16 mouse cellular contexts compared by ENCODE assay signal in genomic region chr11:20968341-20968740, GRCm38 (mm10).
DNase-seq lines count a peak whose midpoint lies in the region; ATAC-seq and TF ChIP-seq lines count a peak whose summit lies in the region.
"Had no signal": no experiment of that assay in that cellular context is flagged by ENCODE, and none has a peak within 500 bp of the region (broad histone marks: within the 10 kb centered on the region; RNA-seq: fewer than 3 reads in every experiment).

No protein-coding gene starts in this region.

- H3K4me3 ChIP-seq in embryonic facial prominence, embryonic 14.5 days (ENCODE audit: low read depth, low read length), result no peak overlapping the region
- no peak overlapping the region for H3K4me3 ChIP-seq in embryonic facial prominence, embryonic 10.5 days
- no peak overlapping the region for H3K4me3 ChIP-seq in kidney, adult 2 months (ENCODE audit: insufficient read depth, low read depth, low read length)
- H3K4me3 ChIP-seq in kidney, embryonic 16.5 days (ENCODE audit: low read length), result no peak overlapping the region
- no peak overlapping the region for H3K4me3 ChIP-seq in neural tube, embryonic 12.5 days
- H3K4me3 ChIP-seq: embryonic facial prominence, embryonic 12.5 days; heart, embryonic 12.5 days had no signal

- TF ChIP-seq POLR2A in kidney, adult 2 months (IDR thresholded peaks at IDR 0.05; ENCODE audit: low read depth, low read length), result no peak

- H3K4me2 ChIP-seq in embryonic facial prominence, embryonic 14.5 days (ENCODE audit: low read depth, low read length), result no peak overlapping the region
- H3K4me2 ChIP-seq in kidney, embryonic 16.5 days (replicated peaks; ENCODE audit: low read depth, low read length), result no peak overlapping the region
- no peak overlapping the region for H3K4me2 ChIP-seq in neural tube, embryonic 12.5 days (replicated peaks)
- H3K4me2 ChIP-seq: embryonic facial prominence, embryonic 12.5 days; heart, embryonic 12.5 days had no signal

- WGBS in embryonic facial prominence, embryonic 14.5 days, result 56% methylated on average over 2 of the region's 2 CpGs
- WGBS in embryonic facial prominence, embryonic 10.5 days, result 78% methylated on average over 2 of the region's 2 CpGs
- 64% methylated on average over 2 of the region's 2 CpGs for WGBS in kidney, adult 2 months
- WGBS in kidney, embryonic 16.5 days, result 87% methylated on average over 2 of the region's 2 CpGs
- WGBS in neural tube, embryonic 12.5 days, result 55% methylated on average over 2 of the region's 2 CpGs

- no peaks in the 10 kb centered on the region for H3K27me3 ChIP-seq in embryonic facial prominence, embryonic 14.5 days (replicated peaks; ENCODE audit: control insufficient read depth, insufficient read depth, low read length)
- H3K27me3 ChIP-seq in embryonic facial prominence, embryonic 10.5 days (replicated peaks; ENCODE audit: low read depth, poor library complexity, severe bottlenecking), result no peaks in the 10 kb centered on the region
- H3K27me3 ChIP-seq in kidney, adult 2 months (replicated peaks; ENCODE audit: control insufficient read depth, insufficient read depth, low read length), result no peaks in the 10 kb centered on the region
- H3K27me3 ChIP-seq in kidney, embryonic 16.5 days (ENCODE audit: insufficient read depth, low read length), result no peaks in the 10 kb centered on the region
- H3K27me3 ChIP-seq in neural tube, embryonic 12.5 days (replicated peaks), result no peaks in the 10 kb centered on the region
- H3K27me3 ChIP-seq: embryonic facial prominence, embryonic 12.5 days; heart, embryonic 12.5 days; Patski had no signal

- no peaks in the 10 kb centered on the region for H3K36me3 ChIP-seq in embryonic facial prominence, embryonic 14.5 days (ENCODE audit: control insufficient read depth, insufficient read depth, low read length)
- H3K36me3 ChIP-seq in embryonic facial prominence, embryonic 10.5 days (replicated peaks), result no peaks in the 10 kb centered on the region
- no peaks in the 10 kb centered on the region for H3K36me3 ChIP-seq in kidney, adult 2 months (ENCODE audit: control insufficient read depth, insufficient read depth, low read length)
- no peaks in the 10 kb centered on the region for H3K36me3 ChIP-seq in kidney, embryonic 16.5 days (ENCODE audit: insufficient read depth, low read length)
- no peaks in the 10 kb centered on the region for H3K36me3 ChIP-seq in neural tube, embryonic 12.5 days
- H3K36me3 ChIP-seq: embryonic facial prominence, embryonic 12.5 days; heart, embryonic 12.5 days had no signal

- no peak overlapping the region for H3K27ac ChIP-seq in embryonic facial prominence, embryonic 14.5 days (replicated peaks; ENCODE audit: low read depth, low read length)
- no peak overlapping the region for H3K27ac ChIP-seq in embryonic facial prominence, embryonic 10.5 days (replicated peaks)
- H3K27ac ChIP-seq in kidney, adult 2 months (ENCODE audit: insufficient read depth, low read depth, low read length), result no peak overlapping the region
- no peak overlapping the region for H3K27ac ChIP-seq in kidney, embryonic 16.5 days (ENCODE audit: low read length)
- no peak overlapping the region for H3K27ac ChIP-seq in neural tube, embryonic 12.5 days
- H3K27ac ChIP-seq: embryonic facial prominence, embryonic 12.5 days had no signal

- H3K4me1 ChIP-seq in embryonic facial prominence, embryonic 14.5 days (ENCODE audit: control insufficient read depth, insufficient read depth, low read length), result peaks cover 4% of the 10 kb centered on the region; the same call in 1 of the 2 replicates
- peaks cover 12% of the 10 kb centered on the region; the same call in 1 of the 2 replicates for H3K4me1 ChIP-seq in embryonic facial prominence, embryonic 10.5 days
- H3K4me1 ChIP-seq in kidney, adult 2 months (ENCODE audit: control insufficient read depth, insufficient read depth, low read length), result no peaks in the 10 kb centered on the region
- no peaks in the 10 kb centered on the region for H3K4me1 ChIP-seq in kidney, embryonic 16.5 days (ENCODE audit: insufficient read depth, low read length)
- peaks cover 9% of the 10 kb centered on the region; the same call in 1 of the 2 replicates for H3K4me1 ChIP-seq in neural tube, embryonic 12.5 days
- H3K4me1 ChIP-seq: embryonic facial prominence, embryonic 12.5 days; heart, embryonic 12.5 days had no signal

- no peak overlapping the region for H3K9ac ChIP-seq in embryonic facial prominence, embryonic 14.5 days (ENCODE audit: low read depth, low read length)
- no peak overlapping the region for H3K9ac ChIP-seq in kidney, embryonic 16.5 days (replicated peaks; ENCODE audit: low read length)
- H3K9ac ChIP-seq in neural tube, embryonic 12.5 days, result no peak overlapping the region
- H3K9ac ChIP-seq: embryonic facial prominence, embryonic 12.5 days; heart, embryonic 12.5 days had no signal

- DNase-seq in embryonic facial prominence, embryonic 14.5 days (ENCODE audit: low spot score), result peak; percentile 47
- no peak for DNase-seq in embryonic facial prominence, embryonic 10.5 days (ENCODE audit: low spot score)
- peak; percentile 37 for DNase-seq in kidney, adult 2 months
- DNase-seq in neural tube, embryonic 10.5 days (ENCODE audit: extremely low spot score, low spot score), result no peak
- no peak for DNase-seq in layer of hippocampus, adult 9-10 months (ENCODE audit: low spot score)
- DNase-seq in adrenal gland, adult (ENCODE audit: inconsistent age in 2 of 2, low spot score in 1 of 2), result no peak
- DNase-seq: cerebellum, adult 11-12 months; gastrocnemius, postnatal 14 days; heart, postnatal 36 days; thymus, adult 2 months had no signal

- ATAC-seq in embryonic facial prominence, embryonic 14.5 days (ENCODE audit: low read depth), result no peak
- ATAC-seq in kidney, embryonic 16.5 days (ENCODE audit: low FRiP score, low TSS enrichment), result no peak
- ATAC-seq in neural tube, embryonic 12.5 days (ENCODE audit: low FRiP score, low read depth), result peak; percentile 53; the same call in 1 of the 2 replicates
- ATAC-seq: intestine, postnatal 0 days; Patski had no signal

- TF ChIP-seq CTCF in kidney, adult 2 months (conservative IDR thresholded peaks at IDR 0.05; ENCODE audit: insufficient read depth, insufficient read length, low read depth, low read length), result no peak

- H3K9me3 ChIP-seq in embryonic facial prominence, embryonic 14.5 days (ENCODE audit: control insufficient read depth, low read length), result no peaks in the 10 kb centered on the region
- H3K9me3 ChIP-seq in embryonic facial prominence, embryonic 10.5 days, result 0 out of 2 replicates have a peak, but pooled peaks cover 2% of the 10 kb centered on the region
- no peaks in the 10 kb centered on the region for H3K9me3 ChIP-seq in kidney, embryonic 16.5 days (ENCODE audit: low read length)
- H3K9me3 ChIP-seq in neural tube, embryonic 12.5 days, result no peaks in the 10 kb centered on the region
- H3K9me3 ChIP-seq: embryonic facial prominence, embryonic 12.5 days had no signal

Comparison
In these comparisons a context has a peak if more than half of its experiments do, and no peak if none do; other contexts are left out.
1. DNase-seq: peak in embryonic facial prominence, embryonic 14.5 days (single experiment) and kidney, adult 2 months (single experiment); none in embryonic facial prominence, embryonic 10.5 days (single experiment), neural tube, embryonic 10.5 days (single experiment), layer of hippocampus, adult 9-10 months (single experiment) and adrenal gland, adult (0 of 2).